Mouse (Mus musculus) midbrain, embryonic 15.5 days (tissue): ENCODE data around the gene Klf12. TPM values are rescaled to one million over a fixed set of nuclear protein-coding genes. Genes with fewer than 3 reads are reported as not detected.
A peak's percentile ranks its signal among the peaks of the same experiment; 100 is the strongest.

ENCODE experiments used
- ATAC-seq: fragments of 200-750 bp; cut with Nextera tagmentation; replicated peaks from 2 replicates; pipeline ENCODE4 v1.8.0; 2017; ENCODE audit warnings: moderate TSS enrichment
- H3K27ac ChIP-seq: fragments of 300-500 bp; sonication (generic); 2 replicates; pipeline ENCODE4 v1.5.1; 2015; ENCODE audit warnings: mild to moderate bottlenecking, inconsistent platforms
- H3K27me3 ChIP-seq: fragments of 300-500 bp; sonication (generic); replicated peaks from 2 replicates; pipeline ENCODE4 v1.6.1; 2015; ENCODE audit warnings: inconsistent platforms
- H3K36me3 ChIP-seq: fragments of 300-500 bp; sonication (generic); replicated peaks from 2 replicates; pipeline ENCODE4 v1.6.1; 2015; ENCODE audit warnings: inconsistent platforms
- H3K4me1 ChIP-seq: fragments of 300-500 bp; sonication (generic); 2 replicates; pipeline ENCODE4 v1.6.1; 2015; ENCODE audit warnings: inconsistent platforms
- H3K4me2 ChIP-seq: fragments of 300-500 bp; sonication (generic); 2 replicates; pipeline ENCODE4 v1.6.1; 2015; ENCODE audit warnings: inconsistent platforms, mild to moderate bottlenecking, moderate library complexity
- H3K4me3 ChIP-seq: fragments of 300-500 bp; sonication (generic); 2 replicates; pipeline ENCODE4 v1.5.1; 2015; ENCODE audit warnings: mild to moderate bottlenecking, inconsistent platforms
- H3K9ac ChIP-seq: fragments of 300-500 bp; sonication (generic); 2 replicates; pipeline ENCODE4 v1.6.1; 2015; ENCODE audit warnings: mild to moderate bottlenecking, inconsistent platforms
- H3K9me3 ChIP-seq: fragments of 300-500 bp; sonication (generic); 2 replicates; pipeline ENCODE4 v1.6.1; 2016; ENCODE audit warnings: inconsistent platforms
- WGBS: fragments of 180-500 bp; shearing (Covaris S2); methylation state at CpG from one replicate; pipeline ENCODE4 v1.1.7; 2015; ENCODE audit warnings: mixed read lengths; 5-methylcytosine and 5-hydroxymethylcytosine counted together
- polyA plus RNA-seq: library from polyadenylated mRNA; unstranded; fragments of >200 nt; fragmentation: Nextera tagmentation; extraction: Ambion mirVana; gene quantifications from 2 replicates; pipeline ENCODE4 v1.2.1, GENCODE M21; 2015

Gene Klf12
- polyA plus RNA-seq, 1 experiment from 2014 or later = 61.3 TPM

GRCm38 (mm10) chr14:100227717-100228116, 56.8 kb downstream of the Klf12 start:
- Histone ChIP-seq H3K4me1 (peaks cover 3% of the 10 kb centered on the region; the same call in 1 of the 2 replicates), H3K4me2 (no peak overlapping the region), H3K9ac (no peak overlapping the region), H3K27me3 (no peaks in the 10 kb centered on the region), H3K27ac (no peak overlapping the region), H3K36me3 (no peaks in the 10 kb centered on the region), H3K4me3 (no peak overlapping the region), H3K9me3 (no peaks in the 10 kb centered on the region)
- WGBS = 96% methylated on average over 6 of the region's 6 CpGs
- no peak for ATAC-seq

DNA sequence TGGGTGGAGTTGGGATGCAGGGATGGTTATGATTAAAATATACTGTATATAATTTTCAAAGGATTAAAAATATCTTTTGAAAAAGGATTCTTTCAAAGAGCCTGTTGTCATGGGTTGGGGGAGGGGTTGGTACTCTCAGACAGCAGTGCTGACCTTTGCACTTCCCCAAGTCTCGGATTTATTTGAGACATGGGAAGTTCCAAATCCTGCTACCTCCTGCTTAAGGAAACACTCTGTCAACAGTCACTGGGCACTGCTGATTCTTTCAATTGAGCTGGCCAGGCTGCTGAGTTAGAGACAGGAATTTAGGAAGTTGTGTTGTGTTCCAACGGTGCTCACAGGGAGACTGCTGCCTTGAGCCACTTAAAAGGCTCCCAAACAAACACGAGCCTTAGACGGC, 60.3 kb downstream of the Klf12 start:
- 57% methylated on average over 4 of the region's 4 CpGs for WGBS
- H3K4me1 ChIP-seq = peaks cover 19% of the 10 kb centered on the region
- no peaks in the 10 kb centered on the region for H3K36me3 ChIP-seq
- no peaks in the 10 kb centered on the region for H3K9me3 ChIP-seq
- no peaks in the 10 kb centered on the region for H3K27me3 ChIP-seq
- ATAC-seq = no peak
- H3K4me3 ChIP-seq = no peak overlapping the region
- no peak overlapping the region for H3K9ac ChIP-seq
- no peak overlapping the region for H3K4me2 ChIP-seq
- no peak overlapping the region for H3K27ac ChIP-seq

DNA sequence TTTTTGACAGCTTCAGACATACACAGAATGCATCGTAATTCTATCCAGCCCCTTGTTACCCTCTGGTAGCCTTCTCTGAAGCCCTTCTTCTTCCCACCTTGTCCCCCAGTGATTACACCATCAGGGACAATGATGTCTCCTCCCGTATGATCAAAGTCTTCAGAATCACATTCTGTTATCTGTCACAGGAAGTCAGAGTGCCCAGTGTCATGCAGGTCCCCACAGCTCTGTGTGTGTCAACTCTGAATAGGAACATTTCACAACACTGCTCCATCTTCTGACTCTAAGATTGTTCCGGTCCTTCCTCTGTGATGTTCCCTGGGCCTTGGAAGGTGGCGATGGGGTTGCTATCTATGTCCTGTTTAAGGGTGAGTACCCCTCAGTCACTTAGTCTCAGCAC, 62.2 kb downstream of the Klf12 start:
- WGBS = 81% methylated on average over 4 of the region's 4 CpGs
- Histone ChIP-seq H3K9me3 (no peaks in the 10 kb centered on the region), H3K9ac (no peak overlapping the region), H3K4me2 (no peak overlapping the region), H3K36me3 (no peaks in the 10 kb centered on the region), H3K4me3 (no peak overlapping the region), H3K27ac (no peak overlapping the region), H3K27me3 (no peaks in the 10 kb centered on the region), H3K4me1 (peaks cover 19% of the 10 kb centered on the region)
- ATAC-seq = no peak

DNA sequence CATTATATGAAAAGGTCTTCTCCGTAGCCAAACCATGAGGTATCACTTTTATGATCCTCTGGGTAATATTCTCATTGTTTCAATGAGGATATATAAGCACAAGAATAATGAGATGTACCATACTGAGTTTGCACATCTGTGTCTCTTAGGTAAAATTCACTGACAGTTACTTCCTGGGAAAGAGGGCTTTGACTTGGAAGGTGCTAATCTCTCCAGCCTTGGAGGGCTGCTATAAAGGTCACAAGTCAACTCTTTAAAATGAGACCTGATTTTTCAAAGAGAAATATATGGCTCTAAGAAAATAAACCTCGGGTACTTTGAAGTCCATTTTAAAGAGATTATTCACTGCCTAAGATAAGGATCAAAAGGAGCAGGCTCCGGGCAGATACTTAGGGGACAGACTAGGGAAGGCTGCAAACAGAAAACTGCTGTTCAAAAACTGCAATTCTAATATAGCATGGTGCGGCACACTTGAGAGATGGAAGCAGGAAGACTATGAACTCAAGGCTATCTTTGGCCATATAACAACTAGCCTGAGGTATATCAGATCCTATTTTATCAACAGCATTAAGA, 69.2 kb downstream of the Klf12 start:
- Histone ChIP-seq H3K27ac (no peak overlapping the region), H3K27me3 (no peaks in the 10 kb centered on the region), H3K4me2 (no peak overlapping the region), H3K9ac (no peak overlapping the region), H3K9me3 (no peaks in the 10 kb centered on the region), H3K36me3 (no peaks in the 10 kb centered on the region), H3K4me3 (no peak overlapping the region), H3K4me1 (peaks cover 22% of the 10 kb centered on the region)
- WGBS = 41% methylated on average over 4 of the region's 4 CpGs
- ATAC-seq = no peak

- Histone ChIP-seq H3K4me3 (no peak overlapping the region), H3K9me3 (no peaks in the 10 kb centered on the region), H3K9ac (no peak overlapping the region), H3K27ac (no peak overlapping the region), H3K4me1 (peaks cover 25% of the 10 kb centered on the region), H3K27me3 (no peaks in the 10 kb centered on the region), H3K4me2 (no peak overlapping the region), H3K36me3 (no peaks in the 10 kb centered on the region)
- 85% methylated on average over 7 of the region's 7 CpGs for WGBS
- ATAC-seq = no peak
Observed at GRCm38 (mm10) chr14:100213066-100213465, 71.4 kb downstream of the Klf12 start.

GRCm38 (mm10) chr14:100211826-100212117, 72.7 kb downstream of the Klf12 start:
- Histone ChIP-seq H3K9me3 (no peaks in the 10 kb centered on the region), H3K27ac (no peak overlapping the region), H3K4me1 (peaks cover 25% of the 10 kb centered on the region), H3K36me3 (no peaks in the 10 kb centered on the region), H3K4me3 (no peak overlapping the region), H3K4me2 (no peak overlapping the region), H3K9ac (no peak overlapping the region), H3K27me3 (no peaks in the 10 kb centered on the region)
- 79% methylated on average over 4 of the region's 4 CpGs for WGBS
- no peak for ATAC-seq

DNA sequence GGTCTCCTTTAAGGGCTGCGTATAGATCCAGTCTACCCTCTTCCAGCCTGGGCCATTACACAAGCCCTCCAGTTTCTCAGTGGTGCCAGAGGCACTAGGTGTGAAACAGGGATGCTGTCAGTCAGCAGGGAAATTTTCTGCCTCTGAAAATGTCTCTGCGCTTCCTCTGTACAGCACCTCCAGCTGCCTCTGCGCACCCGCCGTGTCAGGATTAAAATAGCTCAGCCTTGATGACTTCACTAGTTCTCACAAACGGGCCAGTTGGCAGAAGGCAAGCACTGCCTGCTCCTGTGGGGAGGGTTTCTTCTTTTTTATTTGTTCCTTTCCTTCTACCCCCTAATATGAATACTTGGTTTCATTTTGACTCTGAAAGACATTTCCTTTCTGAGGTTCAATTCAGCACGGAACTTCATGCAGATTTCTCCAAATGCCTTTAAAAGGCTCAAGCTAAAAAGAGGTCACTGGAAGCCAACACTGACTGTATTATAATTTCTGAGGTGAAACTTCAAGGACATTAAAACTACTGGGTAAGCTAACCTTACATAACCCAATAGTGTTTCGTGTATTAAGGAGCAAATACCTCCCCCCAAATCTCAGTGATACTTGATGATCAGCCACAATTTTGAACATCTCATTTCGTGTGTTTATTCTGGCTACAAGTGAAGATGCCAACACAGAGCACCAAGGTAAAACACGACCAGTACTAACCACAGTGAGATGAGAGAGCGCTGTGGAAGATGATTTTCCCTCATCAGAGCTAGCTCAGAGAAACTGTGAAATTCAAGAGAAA, 73.2 kb downstream of the Klf12 start:
- no peak overlapping the region for H3K4me2 ChIP-seq
- WGBS = 51% methylated on average over 11 of the region's 11 CpGs
- no peaks in the 10 kb centered on the region for H3K9me3 ChIP-seq
- H3K36me3 ChIP-seq = no peaks in the 10 kb centered on the region
- H3K4me1 ChIP-seq = peaks cover 25% of the 10 kb centered on the region
- no peak overlapping the region for H3K4me3 ChIP-seq
- H3K27me3 ChIP-seq = no peaks in the 10 kb centered on the region
- no peak overlapping the region for H3K27ac ChIP-seq
- peak; percentile 61; the same call in 1 of the 2 replicates for ATAC-seq
- H3K9ac ChIP-seq = no peak overlapping the region

DNA sequence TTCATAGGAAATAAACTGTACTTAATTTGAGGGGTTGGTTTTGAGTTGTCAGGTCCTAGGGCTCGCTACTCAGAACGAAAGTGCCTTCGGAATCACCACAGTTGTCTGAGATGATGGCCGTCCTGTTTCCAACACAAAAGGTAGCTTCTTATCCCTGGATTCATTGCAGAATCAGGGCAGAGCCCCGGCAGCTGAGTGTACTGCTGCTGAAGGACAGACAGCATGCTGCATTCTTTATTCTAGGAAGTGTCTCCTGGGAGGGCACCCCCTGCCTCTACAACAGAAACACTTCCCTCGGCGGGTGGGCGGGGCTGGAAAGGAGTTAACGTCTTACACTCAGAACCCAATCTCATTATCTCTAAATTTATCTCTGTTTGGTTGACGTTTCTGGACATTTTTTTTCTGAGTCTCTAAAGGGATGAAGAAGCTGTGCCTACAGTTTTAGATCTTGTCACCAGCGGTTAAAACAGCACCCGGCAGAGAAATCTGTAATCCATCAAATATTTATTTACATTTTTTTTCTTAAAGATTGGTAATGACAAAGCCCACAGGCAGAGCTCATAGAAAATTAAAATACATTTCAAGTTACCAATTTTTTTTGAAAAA, 74.6 kb downstream of the Klf12 start:
- H3K9ac ChIP-seq = no peak overlapping the region
- peaks cover 22% of the 10 kb centered on the region for H3K4me1 ChIP-seq
- no peaks in the 10 kb centered on the region for H3K9me3 ChIP-seq
- WGBS = 15% methylated on average over 12 of the region's 12 CpGs
- no peak overlapping the region for H3K4me3 ChIP-seq
- H3K27ac ChIP-seq = no peak overlapping the region
- ATAC-seq = no peak
- no peak overlapping the region for H3K4me2 ChIP-seq
- H3K27me3 ChIP-seq = no peaks in the 10 kb centered on the region
- H3K36me3 ChIP-seq = no peaks in the 10 kb centered on the region

DNA sequence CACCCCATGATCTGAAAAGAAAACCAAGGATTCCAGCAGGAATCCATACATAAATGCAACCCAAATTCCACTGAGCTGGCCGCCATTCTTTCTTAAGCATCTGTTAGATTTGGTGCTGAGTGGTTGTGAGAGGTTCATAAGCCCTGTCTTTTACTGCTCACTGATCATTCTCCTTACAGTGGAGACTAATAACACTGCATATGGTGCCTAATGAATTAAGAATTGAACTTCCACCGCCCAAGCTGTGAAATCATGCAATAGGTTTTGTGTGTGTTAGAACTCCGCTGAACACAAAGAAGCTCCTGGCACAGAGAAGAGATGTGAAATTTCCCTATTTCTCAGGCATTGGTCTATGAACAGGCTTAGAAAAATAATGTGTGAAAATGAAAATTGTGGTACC, 77.4 kb downstream of the Klf12 start:
- no peaks in the 10 kb centered on the region for H3K9me3 ChIP-seq
- no peak overlapping the region for H3K9ac ChIP-seq
- H3K27me3 ChIP-seq = no peaks in the 10 kb centered on the region
- no peaks in the 10 kb centered on the region for H3K36me3 ChIP-seq
- ATAC-seq = no peak
- H3K27ac ChIP-seq = no peak overlapping the region
- WGBS = 89% methylated on average over 3 of the region's 3 CpGs
- no peak overlapping the region for H3K4me3 ChIP-seq
- H3K4me1 ChIP-seq = peaks cover 19% of the 10 kb centered on the region
- no peak overlapping the region for H3K4me2 ChIP-seq

GRCm38 (mm10) chr14:100206207-100206606, 78.3 kb downstream of the Klf12 start:
- Histone ChIP-seq H3K27me3 (no peaks in the 10 kb centered on the region), H3K9me3 (no peaks in the 10 kb centered on the region), H3K4me1 (peaks cover 12% of the 10 kb centered on the region), H3K4me3 (no peak overlapping the region), H3K4me2 (no peak overlapping the region), H3K36me3 (no peaks in the 10 kb centered on the region), H3K27ac (no peak overlapping the region), H3K9ac (no peak overlapping the region)
- WGBS = 94% methylated on average over 3 of the region's 3 CpGs
- ATAC-seq = no peak

DNA sequence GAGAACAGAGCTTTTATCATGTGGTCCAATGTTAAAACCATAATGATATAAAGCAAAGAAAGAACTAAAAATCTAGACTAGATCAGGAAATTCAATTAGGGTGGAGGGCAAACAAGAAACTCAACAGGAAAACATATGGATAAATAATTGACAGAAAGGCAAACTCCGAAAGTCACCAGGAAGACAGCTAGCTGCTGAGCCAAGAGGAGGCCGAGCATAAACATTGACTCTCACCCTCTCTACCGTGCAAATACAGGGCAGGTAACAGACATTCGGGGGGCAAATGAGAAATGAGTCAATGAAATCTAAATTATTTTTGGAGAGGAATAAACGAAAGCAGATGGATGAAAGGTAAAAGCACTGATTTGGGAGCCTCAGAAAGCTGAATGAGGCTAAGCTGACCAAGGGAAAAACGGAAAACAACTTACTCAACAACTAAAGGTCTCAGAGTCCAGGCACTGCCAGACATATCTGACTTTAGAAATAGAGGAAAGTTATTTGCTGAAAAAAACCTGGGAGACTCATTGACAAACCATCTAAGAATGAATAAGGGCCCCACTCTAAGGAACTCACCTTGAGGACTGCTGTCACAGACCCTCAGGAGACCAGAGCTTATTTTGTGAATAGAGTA, 84.3 kb downstream of the Klf12 start:
- no peak overlapping the region for H3K4me2 ChIP-seq
- no peak for ATAC-seq
- no peaks in the 10 kb centered on the region; the same call in 1 of the 2 replicates for H3K36me3 ChIP-seq
- no peak overlapping the region for H3K27ac ChIP-seq
- H3K27me3 ChIP-seq = no peaks in the 10 kb centered on the region
- WGBS = 95% methylated on average over 6 of the region's 6 CpGs
- H3K4me1 ChIP-seq = no peaks in the 10 kb centered on the region
- H3K9ac ChIP-seq = no peak overlapping the region
- H3K9me3 ChIP-seq = no peaks in the 10 kb centered on the region
- no peak overlapping the region for H3K4me3 ChIP-seq

GRCm38 (mm10) chr14:100198636-100199035, 85.8 kb downstream of the Klf12 start:
- H3K4me1 ChIP-seq = no peaks in the 10 kb centered on the region
- H3K27ac ChIP-seq = no peak overlapping the region
- 92% methylated on average over 4 of the region's 4 CpGs for WGBS
- no peak for ATAC-seq
- no peaks in the 10 kb centered on the region for H3K9me3 ChIP-seq
- no peak overlapping the region for H3K9ac ChIP-seq
- no peaks in the 10 kb centered on the region; the same call in 1 of the 2 replicates for H3K36me3 ChIP-seq
- no peaks in the 10 kb centered on the region for H3K27me3 ChIP-seq
- H3K4me2 ChIP-seq = no peak overlapping the region
- no peak overlapping the region for H3K4me3 ChIP-seq
